Mouse (Mus musculus) stomach, postnatal 0 days (tissue): ENCODE measurements around the gene Orc1. TPM values are rescaled to one million over a fixed set of nuclear protein-coding genes. Genes with fewer than 3 reads are reported as not detected.

Experiments
- ATAC-seq: fragments of 200-750 bp; cut with Nextera tagmentation; 2 replicates; pipeline ENCODE4 v1.8.0; 2017; ENCODE audit not compliant: low FRiP score, low TSS enrichment
- DNase-seq: peaks from one replicate; pipeline ENCODE4 v3.0.0-alpha.2; 2016; ENCODE audit warnings: low spot score
- H3K27ac ChIP-seq: fragments of 300-500 bp; sonication (generic); replicated peaks from 2 replicates; pipeline ENCODE4 v1.5.1; 2014; ENCODE audit warnings: mild to moderate bottlenecking, control low read depth
- H3K27me3 ChIP-seq: fragments of 300-500 bp; sonication (generic); 2 replicates; pipeline ENCODE4 v1.6.1; 2014; ENCODE audit warnings: low read length; ENCODE audit not compliant: control insufficient read depth, insufficient read depth
- H3K36me3 ChIP-seq: fragments of 300-500 bp; sonication (generic); 2 replicates; pipeline ENCODE4 v1.6.1; 2014; ENCODE audit warnings: low read length, mixed read lengths; ENCODE audit not compliant: control insufficient read depth, insufficient read depth
- H3K4me1 ChIP-seq: fragments of 300-500 bp; sonication (generic); replicated peaks from 2 replicates; pipeline ENCODE4 v1.6.1; 2014; ENCODE audit warnings: antibody characterized with exemption; ENCODE audit not compliant: control insufficient read depth, insufficient read depth
- H3K4me2 ChIP-seq: fragments of 300-500 bp; sonication (generic); replicated peaks from 2 replicates; pipeline ENCODE4 v1.6.1; 2014; ENCODE audit warnings: low read depth, mild to moderate bottlenecking, control low read depth, moderate library complexity
- H3K4me3 ChIP-seq: fragments of 300-500 bp; sonication (generic); 2 replicates; pipeline ENCODE4 v1.5.1; 2014; ENCODE audit warnings: low read depth, low read length, control low read depth
- H3K9ac ChIP-seq: fragments of 300-500 bp; sonication (generic); 2 replicates; pipeline ENCODE4 v1.6.1; 2014; ENCODE audit warnings: mild to moderate bottlenecking, low read length, control low read depth, mixed read lengths
- H3K9me3 ChIP-seq: fragments of 300-500 bp; sonication (generic); 2 replicates; pipeline ENCODE4 v1.6.1; 2016; ENCODE audit warnings: low read length; ENCODE audit not compliant: control insufficient read depth
- CTCF ChIP-seq: IDR thresholded peaks from 2 replicates; pipeline ENCODE4 v1.5.1; 2016; ENCODE audit warnings: antibody characterized with exemption, low read depth, mild to moderate bottlenecking, moderate library complexity
- EP300 ChIP-seq: optimal IDR thresholded peaks from 2 replicates; pipeline ENCODE3; 2016; ENCODE audit warnings: antibody characterized with exemption
- WGBS: fragments of 180-500 bp; shearing (Covaris S2); extraction: QIAGEN DNeasy Blood & Tissue Kit; methylation state at CpG from one replicate; pipeline ENCODE4 v1.1.7; 2014; 5-methylcytosine and 5-hydroxymethylcytosine counted together
- polyA plus RNA-seq: library from polyadenylated mRNA; unstranded; fragments of >200 nt; fragmentation: Nextera tagmentation; extraction: Ambion mirVana; gene quantifications from 2 replicates; pipeline ENCODE4 v1.2.1, GENCODE M21; 2015

Orc1 gene
- 1.8 and 2.6 TPM in 2 replicates for polyA plus RNA-seq

DNA sequence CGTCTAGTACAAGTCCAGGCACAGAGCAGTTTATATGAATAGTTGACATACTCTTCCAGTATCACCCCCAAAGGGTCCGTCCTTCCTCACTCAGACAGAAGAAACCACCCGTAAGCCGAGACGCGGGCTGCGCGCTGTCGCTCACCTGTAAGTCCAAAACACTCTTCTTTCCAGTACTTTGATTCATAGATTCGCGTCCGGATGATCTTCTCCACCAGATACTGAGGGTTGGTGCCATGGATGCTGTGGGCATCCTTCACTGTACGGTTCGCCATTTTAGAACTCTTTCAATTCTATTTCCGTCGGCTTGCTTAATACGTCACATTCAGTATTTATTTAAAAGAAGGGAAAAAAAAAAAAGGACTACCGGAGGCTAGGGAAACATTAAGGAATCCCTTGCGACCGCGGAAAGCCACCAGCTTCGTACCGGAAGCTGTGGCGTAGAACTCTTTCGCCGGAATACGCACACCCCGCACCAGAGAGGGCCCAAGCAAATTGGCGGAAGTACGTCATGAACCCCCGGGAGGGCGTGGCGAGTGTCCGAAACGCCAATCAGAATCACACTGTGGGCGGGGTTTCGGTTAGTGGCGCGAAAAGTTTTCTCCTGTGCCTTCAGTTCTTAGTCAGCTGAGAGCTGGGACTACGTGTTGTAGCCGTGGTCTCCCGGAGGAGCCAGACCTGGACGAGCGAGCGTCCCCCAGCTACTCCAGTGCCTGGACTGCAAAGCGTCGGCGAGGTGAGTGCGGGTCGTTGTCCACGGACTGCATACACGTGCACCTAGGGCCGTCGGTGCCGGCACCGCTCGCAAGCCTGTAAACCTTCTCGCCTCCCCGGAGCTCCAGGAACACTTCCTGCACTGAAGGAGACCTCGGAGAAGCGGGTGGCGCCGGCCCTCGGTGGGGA, at the start of gene Orc1, which contains the start of gene Prpf38a:
Gene Orc1 (plus strand): TSS at position 584 of the 903 bp plus-strand sequence.
Gene Prpf38a (minus strand): TSS at position 497 of the 903 bp plus-strand sequence.
- H3K27ac ChIP-seq, result peak within 1 kb of the TSS; percentile 78
- H3K4me3 ChIP-seq, result peak within 1 kb of the TSS; percentile 81
- H3K4me1 ChIP-seq, result no peaks in the 10 kb centered on the region
- no peaks in the 10 kb centered on the region for H3K9me3 ChIP-seq
- under 1% methylated on average over 64 of the region's 64 CpGs for WGBS
- ATAC-seq, result peak; percentile 99
- H3K4me2 ChIP-seq, result peak within 1 kb of the TSS; percentile 76
- H3K36me3 ChIP-seq, result peaks cover 7% of the 10 kb centered on the region; the same call in 1 of the 2 replicates
- H3K27me3 ChIP-seq, result no peaks in the 10 kb centered on the region
- peak within 1 kb of the TSS; percentile 72 for H3K9ac ChIP-seq
- no peak for TF ChIP-seq CTCF
- peak; percentile 36 for TF ChIP-seq EP300
- peak; percentile 98 for DNase-seq

DNA sequence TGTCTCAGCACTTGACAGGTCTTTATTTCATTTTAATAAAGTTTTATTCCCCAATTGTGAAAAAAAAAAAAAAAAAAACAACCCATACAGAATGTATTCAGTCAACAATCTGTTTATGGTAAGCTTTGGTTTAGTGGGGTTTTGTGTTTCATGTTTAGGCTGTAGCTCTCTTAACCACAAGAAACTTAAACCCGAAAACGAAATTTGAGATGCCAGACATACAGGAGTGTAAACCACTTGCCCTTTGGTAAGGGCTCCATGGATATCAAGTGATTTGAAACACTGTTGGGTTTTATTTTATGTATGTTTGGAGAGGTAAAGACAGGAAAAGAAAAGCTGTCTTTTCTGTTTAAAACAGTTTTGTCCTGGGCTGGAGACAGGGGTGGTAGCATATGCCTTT, 39.5 kb upstream of the Orc1 start:
- Histone ChIP-seq H3K27me3 (no peaks in the 10 kb centered on the region), H3K36me3 (no peaks in the 10 kb centered on the region; the same call in 1 of the 2 replicates), H3K4me3 (no peak overlapping the region), H3K9ac (no peak overlapping the region), H3K4me1 (no peaks in the 10 kb centered on the region), H3K27ac (no peak overlapping the region), H3K9me3 (no peaks in the 10 kb centered on the region), H3K4me2 (no peak overlapping the region)
- ATAC-seq (no peak), DNase-seq (no peak)
- WGBS, result 92% methylated on average over 2 of the region's 2 CpGs
- no peak for TF ChIP-seq CTCF
- TF ChIP-seq EP300, result no peak

DNA sequence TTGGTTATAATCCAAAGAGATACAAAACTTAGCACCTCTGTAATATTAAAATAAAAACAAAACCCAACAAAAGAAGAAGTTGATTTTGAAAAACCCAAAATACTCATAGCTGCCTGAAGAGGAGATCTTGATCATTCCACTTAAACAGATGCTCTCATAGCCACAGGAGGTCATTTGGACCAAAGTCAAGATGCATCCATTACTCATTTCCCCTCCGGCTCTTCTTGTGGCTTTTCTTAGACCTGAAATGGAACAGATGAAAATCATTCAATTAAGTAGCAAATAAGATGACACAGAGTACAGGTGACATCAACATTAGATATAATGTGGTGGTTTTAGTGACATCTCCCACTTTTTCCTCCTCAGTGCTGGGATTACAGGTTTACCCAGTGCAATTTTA, 14.2 kb upstream of the Orc1 start:
- no peak overlapping the region for H3K9ac ChIP-seq
- H3K4me3 ChIP-seq, result no peak overlapping the region
- H3K27ac ChIP-seq, result no peak overlapping the region
- no peaks in the 10 kb centered on the region for H3K9me3 ChIP-seq
- DNase-seq (no peak), ATAC-seq (no peak)
- WGBS, result 67% methylated on average over 1 of the region's 1 CpGs
- no peak overlapping the region for H3K4me2 ChIP-seq
- peaks cover 25% of the 10 kb centered on the region for H3K36me3 ChIP-seq
- no peaks in the 10 kb centered on the region for H3K4me1 ChIP-seq
- TF ChIP-seq CTCF, result no peak
- no peaks in the 10 kb centered on the region for H3K27me3 ChIP-seq

DNA sequence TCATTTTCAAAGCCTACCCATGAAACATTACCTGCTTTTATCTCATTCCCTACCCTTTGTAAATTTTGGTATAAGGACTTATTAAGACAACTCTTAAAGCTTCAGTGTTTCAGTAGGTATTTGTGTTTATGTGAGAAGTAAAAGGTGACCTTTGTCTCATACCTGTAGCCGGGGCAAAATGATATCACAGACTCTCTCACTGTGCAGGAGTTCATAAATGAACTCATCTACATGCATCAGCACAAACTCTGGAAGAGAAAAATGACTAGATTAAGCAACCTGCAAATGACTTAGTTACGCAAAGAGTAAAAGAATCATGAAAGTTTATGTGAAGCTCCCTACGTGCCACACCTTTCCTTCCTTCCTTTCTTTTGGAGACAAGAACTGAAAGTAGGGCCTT, 6.6 kb upstream of the Orc1 start:
- no peak for ATAC-seq
- Histone ChIP-seq H3K27ac (no peak overlapping the region), H3K27me3 (no peaks in the 10 kb centered on the region), H3K4me3 (no peak overlapping the region), H3K4me1 (no peaks in the 10 kb centered on the region), H3K4me2 (no peak overlapping the region), H3K9ac (no peak overlapping the region), H3K9me3 (no peaks in the 10 kb centered on the region), H3K36me3 (peaks cover 21% of the 10 kb centered on the region)
- DNase-seq, result no peak
- 94% methylated on average over 3 of the region's 3 CpGs for WGBS
- TF ChIP-seq EP300 (no peak), CTCF (no peak)

DNA sequence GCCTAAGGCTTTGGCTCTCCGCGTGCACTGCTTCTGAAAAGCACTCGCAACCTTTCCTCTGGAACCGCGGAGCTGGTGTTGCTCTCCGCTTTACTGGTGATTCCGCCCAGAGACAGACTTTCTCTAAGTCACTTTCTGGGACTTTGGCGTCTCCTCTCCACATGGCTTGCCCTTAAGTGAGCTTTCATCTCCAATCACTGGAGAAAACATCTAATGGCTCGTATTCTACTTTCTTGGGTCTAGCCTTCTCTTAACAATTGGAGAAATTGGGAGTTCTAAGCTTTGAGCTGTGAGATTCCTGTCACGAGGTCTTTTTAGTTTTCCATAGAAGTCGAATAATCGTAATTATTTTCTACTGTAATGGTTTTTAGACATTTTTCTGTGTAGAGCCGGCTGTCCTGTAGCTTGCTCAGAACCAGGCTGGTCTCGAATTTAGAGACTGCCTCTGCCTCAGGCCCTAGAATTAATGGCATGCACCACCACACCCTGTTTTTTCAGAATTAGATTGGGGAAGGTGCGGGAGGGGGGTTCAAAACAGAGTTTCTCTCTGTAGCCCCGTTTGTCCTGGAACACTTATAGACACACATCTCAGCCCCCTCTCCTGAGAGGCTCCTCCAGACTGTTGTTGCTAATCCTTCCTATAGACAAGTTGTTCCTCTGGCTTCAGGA, 654 bp downstream of the Orc1 start:
- Histone ChIP-seq H3K36me3 (peaks cover 7% of the 10 kb centered on the region; the same call in 1 of the 2 replicates), H3K4me3 (peak overlapping the region; percentile 81), H3K27ac (peak overlapping the region; percentile 78; the same call in 1 of the 2 replicates), H3K4me2 (peak overlapping the region; percentile 76), H3K9ac (peak overlapping the region; percentile 72), H3K9me3 (no peaks in the 10 kb centered on the region), H3K27me3 (no peaks in the 10 kb centered on the region), H3K4me1 (no peaks in the 10 kb centered on the region)
- 1% methylated on average over 16 of the region's 16 CpGs for WGBS
- DNase-seq (no peak), ATAC-seq (no peak)
- TF ChIP-seq EP300, result no peak
- no peak for TF ChIP-seq CTCF
